Mouse (Mus musculus) gastrocnemius, postnatal 25 days (tissue): ENCODE measurements at regions not wholly inside any gene's neighbourhood (a gene's known extent, or its start where the extent isn't known, plus 50 kb on each side); places are given as distances from the start of the nearest gene placed in this dataset.

ENCODE experiments used
- DNase-seq: peaks from one replicate; pipeline ENCODE4 v3.0.0; 2022
- microRNA-seq, 2 experiments: library from miRNA; unstranded; fragments of <30 nt; microRNA quantifications; one replicate each; pipeline ENCODE4 v1.2.0; 2021; ENCODE audit warnings: borderline replicate concordance in 2 of 2

- DNase-seq: no peak
Measured at GRCm38 (mm10) chr7:117729067-117729466, 348.3 kb downstream of the Xylt1 start.

Small RNA genes in the stretch of these regions (microRNA-seq; reads per million reads assigned to microRNA genes)
- gene Gm24063: 0 reads per million in 2 experiments
